Comparison of ENCODE assay signal across 9 mouse cellular contexts in genomic region chr4:45163711-45164110, GRCm38 (mm10). TPM values are rescaled to one million over a fixed set of nuclear protein-coding genes. Genes with fewer than 3 reads are reported as not detected.
DNase-seq lines count a peak whose midpoint lies in the region; ATAC-seq and TF ChIP-seq lines count a peak whose summit lies in the region.
"Had no signal": no experiment of that assay in that cellular context is flagged by ENCODE, and none has a peak within 500 bp of the region (broad histone marks: within the 10 kb centered on the region; RNA-seq: fewer than 3 reads in every experiment).

No protein-coding gene starts in this region.

- H3K4me3 ChIP-seq in cerebellum, adult 2 months (replicated peaks; ENCODE audit: insufficient read depth, low read depth, low read length), result no peak overlapping the region
- H3K4me3 ChIP-seq in layer of hippocampus, adult 2 months, result no peak overlapping the region
- H3K4me3 ChIP-seq: midbrain, embryonic 15.5 days had no signal

- 4% methylated on average over 1 of the region's 1 CpGs for WGBS in cerebellum, adult 2 months

- TF ChIP-seq POLR2A in cerebellum, adult 2 months (IDR thresholded peaks at IDR 0.05; ENCODE audit: borderline replicate concordance, insufficient read depth, low read length), result no peak

- H3K27me3 ChIP-seq in cerebellum, adult 2 months (ENCODE audit: control insufficient read depth, insufficient read depth, low read length), result no peaks in the 10 kb centered on the region
- H3K27me3 ChIP-seq: midbrain, embryonic 15.5 days had no signal

- DNase-seq in cerebellum, adult 2 months, result no peak
- no peak for DNase-seq in cerebellum, adult 9-11 months
- DNase-seq in layer of hippocampus, adult 2 months (ENCODE audit: low spot score in 2 of 2), result no peak
- DNase-seq in layer of hippocampus, adult 11-12 months (ENCODE audit: low spot score), result no peak
- peak; percentile 23 for DNase-seq in adipocyte (ENCODE audit: low spot score)
- DNase-seq in right cerebral cortex, postnatal 14 days, result no peak
- no peak for DNase-seq in right cerebral cortex, adult 2 months (ENCODE audit: low spot score in 2 of 2)

- peak; percentile 77 for ATAC-seq in megakaryocyte progenitor cell, adult 5-6 weeks (replicated peaks; ENCODE audit: poor library complexity)
- ATAC-seq: midbrain, embryonic 15.5 days had no signal

- no peaks in the 10 kb centered on the region for H3K4me1 ChIP-seq in cerebellum, adult 2 months (ENCODE audit: control insufficient read depth, insufficient read depth, low read length)
- H3K4me1 ChIP-seq: midbrain, embryonic 15.5 days had no signal

- TF ChIP-seq CTCF in cerebellum, adult 2 months (IDR thresholded peaks at IDR 0.05; ENCODE audit: borderline replicate concordance, insufficient read depth, low read depth, low read length), result peak; percentile 15; the same call in 1 of the 2 replicates
- peak; percentile 79 for TF ChIP-seq CTCF in layer of hippocampus, adult 2 months (conservative IDR thresholded peaks at IDR 0.05)

- no peak overlapping the region for H3K27ac ChIP-seq in cerebellum, adult 2 months (ENCODE audit: insufficient read depth, low read length)
- H3K27ac ChIP-seq in layer of hippocampus, adult 2 months, result no peak overlapping the region
- H3K27ac ChIP-seq: midbrain, embryonic 15.5 days had no signal

RNA-seq across cellular contexts. Expression of gene Frmpd1, which starts 21.0 kb away (rescaled TPM):
- 8.2 and 8.9 TPM in 2 replicates for polyA plus RNA-seq in cerebellum, adult 2 months (2012; rRNA removed)
- 10 to 100 TPM; 15.7 to 16.4 TPM for total RNA-seq in layer of hippocampus, adult 2 months (2021)
- total RNA-seq in megakaryocyte progenitor cell, adult 5-6 weeks (2015), result not detected in 2 replicates
- not detected in 2 replicates for total RNA-seq in megakaryocyte progenitor cell, adult 5-6 weeks (2017)

RNA-seq across cellular contexts. Expression of gene Tomm5, which starts 55.8 kb away (rescaled TPM):
- polyA plus RNA-seq in cerebellum, adult 2 months (2012; rRNA removed), result 140 and 155 TPM in 2 replicates
- total RNA-seq in layer of hippocampus, adult 2 months (2021), result 10 to 100 TPM; 58.4 to 67.6 TPM
- total RNA-seq in megakaryocyte progenitor cell, adult 5-6 weeks (2015), result 231 and 253 TPM in 2 replicates
- total RNA-seq in megakaryocyte progenitor cell, adult 5-6 weeks (2017), result 239 and 266 TPM in 2 replicates

Comparison
In these comparisons a context has a peak if more than half of its experiments do, and no peak if none do; other contexts are left out.
1. RNA of gene Frmpd1, which starts 21.0 kb away (total RNA-seq): 15.7 to 16.4 TPM in layer of hippocampus, adult 2 months; not detected in megakaryocyte progenitor cell, adult 5-6 weeks; every median in the first group is over 10 times any median in the second.